Mouse (Mus musculus) neural tube, embryonic 14.5 days (tissue): ENCODE results near the gene Rab40b. TPM values are rescaled to one million over a fixed set of nuclear protein-coding genes. Genes with fewer than 3 reads are reported as not detected.

ENCODE experiments used
- ATAC-seq: fragments of 200-750 bp; cut with Nextera tagmentation; 2 replicates; pipeline ENCODE4 v1.8.0; 2017; ENCODE audit warnings: low read depth, mild to moderate bottlenecking, moderate TSS enrichment, moderate library complexity
- H3K27ac ChIP-seq: fragments of 300-500 bp; sonication (generic); 2 replicates; pipeline ENCODE4 v1.5.1; 2014; ENCODE audit warnings: low read depth, mild to moderate bottlenecking, control low read depth, low read length, moderate library complexity, mixed read lengths
- H3K27me3 ChIP-seq: fragments of 300-500 bp; sonication (generic); 2 replicates; pipeline ENCODE4 v1.6.1; 2014; ENCODE audit warnings: low read length; ENCODE audit not compliant: control insufficient read depth, insufficient read depth
- H3K36me3 ChIP-seq: fragments of 300-500 bp; sonication (generic); 2 replicates; pipeline ENCODE4 v1.6.1; 2014; ENCODE audit warnings: low read length, mixed read lengths; ENCODE audit not compliant: control insufficient read depth, insufficient read depth
- H3K4me1 ChIP-seq: fragments of 300-500 bp; sonication (generic); 2 replicates; pipeline ENCODE4 v1.6.1; 2014; ENCODE audit warnings: low read length; ENCODE audit not compliant: control insufficient read depth, insufficient read depth
- H3K4me2 ChIP-seq: fragments of 300-500 bp; sonication (generic); 2 replicates; pipeline ENCODE4 v1.6.1; 2014; ENCODE audit warnings: mild to moderate bottlenecking, low read depth, low read length, control low read depth
- H3K4me3 ChIP-seq: fragments of 300-500 bp; sonication (generic); 2 replicates; pipeline ENCODE4 v1.5.1; 2014; ENCODE audit warnings: low read depth, low read length, control low read depth, mixed read lengths
- H3K9ac ChIP-seq: fragments of 300-500 bp; sonication (generic); replicated peaks from 2 replicates; pipeline ENCODE4 v1.6.1; 2014; ENCODE audit warnings: low read depth, mild to moderate bottlenecking, control low read depth, low read length, mixed read lengths
- H3K9me3 ChIP-seq: fragments of 300-500 bp; sonication (generic); 2 replicates; pipeline ENCODE4 v1.6.1; 2016; ENCODE audit warnings: low read length; ENCODE audit not compliant: control insufficient read depth
- WGBS: fragments of 180-500 bp; shearing (Covaris S2); extraction: QIAGEN DNeasy Blood & Tissue Kit; methylation state at CpG from one replicate; pipeline ENCODE4 v1.1.7; 2014; 5-methylcytosine and 5-hydroxymethylcytosine counted together
- polyA plus RNA-seq: library from polyadenylated mRNA; unstranded; fragments of >200 nt; fragmentation: Nextera tagmentation; extraction: Ambion mirVana; gene quantifications from 2 replicates; pipeline ENCODE4 v1.2.1, GENCODE M21; 2014

Gene Rab40b
- polyA plus RNA-seq, 1 experiment from 2014 or later = 16.7 TPM

GRCm38 (mm10) chr11:121417971-121418370, 29.9 kb upstream of the Rab40b start:
- H3K4me1 ChIP-seq = no peaks in the 10 kb centered on the region
- no peaks in the 10 kb centered on the region for H3K9me3 ChIP-seq
- no peaks in the 10 kb centered on the region for H3K27me3 ChIP-seq
- no peaks in the 10 kb centered on the region for H3K36me3 ChIP-seq
- H3K4me3 ChIP-seq = no peak overlapping the region
- H3K4me2 ChIP-seq = no peak overlapping the region
- no peak overlapping the region for H3K9ac ChIP-seq
- 89% methylated on average over 5 of the region's 5 CpGs for WGBS
- ATAC-seq = no peak
- no peak overlapping the region for H3K27ac ChIP-seq

GRCm38 (mm10) chr11:121415351-121415750, 27.3 kb upstream of the Rab40b start:
- H3K9me3 ChIP-seq = no peaks in the 10 kb centered on the region
- no peaks in the 10 kb centered on the region for H3K36me3 ChIP-seq
- H3K4me1 ChIP-seq = no peaks in the 10 kb centered on the region
- H3K9ac ChIP-seq = no peak overlapping the region
- H3K4me3 ChIP-seq = no peak overlapping the region
- no peak for ATAC-seq
- WGBS = 77% methylated on average over 5 of the region's 5 CpGs
- H3K27ac ChIP-seq = no peak overlapping the region
- H3K4me2 ChIP-seq = no peak overlapping the region
- no peaks in the 10 kb centered on the region for H3K27me3 ChIP-seq

GRCm38 (mm10) chr11:121414762-121415161, 26.7 kb upstream of the Rab40b start:
- 89% methylated on average over 5 of the region's 5 CpGs for WGBS
- Histone ChIP-seq H3K4me1 (no peaks in the 10 kb centered on the region), H3K9me3 (no peaks in the 10 kb centered on the region), H3K27me3 (no peaks in the 10 kb centered on the region), H3K9ac (no peak overlapping the region), H3K4me3 (no peak overlapping the region), H3K27ac (no peak overlapping the region), H3K4me2 (no peak overlapping the region), H3K36me3 (no peaks in the 10 kb centered on the region)
- no peak for ATAC-seq

- no peak overlapping the region for H3K4me3 ChIP-seq
- H3K9me3 ChIP-seq = no peaks in the 10 kb centered on the region
- no peak overlapping the region for H3K27ac ChIP-seq
- no peaks in the 10 kb centered on the region for H3K27me3 ChIP-seq
- H3K4me1 ChIP-seq = no peaks in the 10 kb centered on the region
- no peaks in the 10 kb centered on the region for H3K36me3 ChIP-seq
- ATAC-seq = no peak
- WGBS = 74% methylated on average over 3 of the region's 3 CpGs
- H3K9ac ChIP-seq = no peak overlapping the region
- H3K4me2 ChIP-seq = no peak overlapping the region
Observed at GRCm38 (mm10) chr11:121407366-121408155, 19.5 kb upstream of the Rab40b start.

- H3K27me3 ChIP-seq = no peaks in the 10 kb centered on the region
- 0 out of 2 replicates have a peak, but pooled peaks cover 3% of the 10 kb centered on the region for H3K4me1 ChIP-seq
- no peak overlapping the region for H3K4me3 ChIP-seq
- WGBS = 94% methylated on average over 3 of the region's 3 CpGs
- no peak for ATAC-seq
- no peak overlapping the region for H3K27ac ChIP-seq
- H3K4me2 ChIP-seq = no peak overlapping the region
- H3K9ac ChIP-seq = no peak overlapping the region
- H3K9me3 ChIP-seq = no peaks in the 10 kb centered on the region
- H3K36me3 ChIP-seq = no peaks in the 10 kb centered on the region
Observed at GRCm38 (mm10) chr11:121392405-121392804, 4.4 kb upstream of the Rab40b start.

- Histone ChIP-seq H3K27ac (no peak overlapping the region), H3K36me3 (no peaks in the 10 kb centered on the region), H3K4me2 (no peak overlapping the region), H3K27me3 (no peaks in the 10 kb centered on the region), H3K9ac (no peak overlapping the region), H3K4me3 (no peak overlapping the region), H3K4me1 (0 out of 2 replicates have a peak, but pooled peaks cover 6% of the 10 kb centered on the region), H3K9me3 (no peaks in the 10 kb centered on the region)
- WGBS = 79% methylated on average over 3 of the region's 3 CpGs
- ATAC-seq = no peak
Observed at GRCm38 (mm10) chr11:121390793-121391192, 2.7 kb upstream of the Rab40b start.

GRCm38 (mm10) chr11:121388554-121388945, 499 bp upstream of the Rab40b start:
- H3K27ac ChIP-seq = no peak overlapping the region

GRCm38 (mm10) chr11:121380294-121380693, 7.8 kb downstream of the Rab40b start:
- Histone ChIP-seq H3K36me3 (no peaks in the 10 kb centered on the region), H3K9ac (no peak overlapping the region), H3K4me1 (no peaks in the 10 kb centered on the region), H3K4me2 (no peak overlapping the region), H3K4me3 (no peak overlapping the region), H3K9me3 (no peaks in the 10 kb centered on the region), H3K27me3 (no peaks in the 10 kb centered on the region), H3K27ac (no peak overlapping the region)
- WGBS = 15% methylated on average over 6 of the region's 6 CpGs
- no peak for ATAC-seq

More at GRCm38 (mm10) chr11:121388554-121388945, 499 bp upstream of the Rab40b start:
- Histone ChIP-seq H3K4me1 (0 out of 2 replicates have a peak, but pooled peaks cover 6% of the 10 kb centered on the region), H3K27me3 (no peaks in the 10 kb centered on the region), H3K36me3 (no peaks in the 10 kb centered on the region), H3K4me2 (peak overlapping the region; percentile 73), H3K9me3 (no peaks in the 10 kb centered on the region), H3K9ac (no peak overlapping the region), H3K4me3 (peak overlapping the region; percentile 57; the same call in 1 of the 2 replicates)
- 5% methylated on average over 6 of the region's 6 CpGs for WGBS
- no peak for ATAC-seq

GRCm38 (mm10) chr11:121378644-121379043, 9.4 kb downstream of the Rab40b start:
- Histone ChIP-seq H3K4me2 (no peak overlapping the region), H3K27ac (no peak overlapping the region), H3K4me1 (no peaks in the 10 kb centered on the region), H3K27me3 (no peaks in the 10 kb centered on the region), H3K4me3 (no peak overlapping the region), H3K9me3 (no peaks in the 10 kb centered on the region), H3K36me3 (no peaks in the 10 kb centered on the region), H3K9ac (no peak overlapping the region)
- ATAC-seq = no peak
